Mouse (Mus musculus): ENCODE results near the gene Frem1. TPM values are rescaled to one million over a fixed set of nuclear protein-coding genes. Genes with fewer than 3 reads are reported as not detected.
A peak's percentile ranks its signal among the peaks of the same experiment; 100 is the strongest.

Frem1 gene
- polyA plus RNA-seq, 1 experiment from 2014 or later: 18.2 TPM

- H3K27me3 ChIP-seq (replicated peaks; ENCODE audit: control insufficient read depth, insufficient read depth, low read length): no peaks in the 10 kb centered on the region
- no peak overlapping the region for H3K4me2 ChIP-seq (ENCODE audit: low read length)
- no peaks in the 10 kb centered on the region for H3K9me3 ChIP-seq (ENCODE audit: control insufficient read depth, low read length)
- H3K9ac ChIP-seq (ENCODE audit: low read length): no peak overlapping the region
- H3K4me3 ChIP-seq (ENCODE audit: low read depth, low read length): no peak overlapping the region
- WGBS: 48% methylated on average over 2 of the region's 2 CpGs
- no peak overlapping the region for H3K27ac ChIP-seq (ENCODE audit: low read depth)
- DNase-seq (ENCODE audit: low spot score): no peak
- no peak for ATAC-seq (replicated peaks; ENCODE audit: low FRiP score, low TSS enrichment, low read depth)
- H3K4me1 ChIP-seq (replicated peaks; ENCODE audit: control insufficient read depth, insufficient read depth, low read length): no peaks in the 10 kb centered on the region
- no peaks in the 10 kb centered on the region for H3K36me3 ChIP-seq (ENCODE audit: control insufficient read depth, insufficient read depth, low read length)
These were observed 6.0 kb upstream of the Frem1 start for GRCm38 (mm10) chr4:83058182-83058581.

DNA sequence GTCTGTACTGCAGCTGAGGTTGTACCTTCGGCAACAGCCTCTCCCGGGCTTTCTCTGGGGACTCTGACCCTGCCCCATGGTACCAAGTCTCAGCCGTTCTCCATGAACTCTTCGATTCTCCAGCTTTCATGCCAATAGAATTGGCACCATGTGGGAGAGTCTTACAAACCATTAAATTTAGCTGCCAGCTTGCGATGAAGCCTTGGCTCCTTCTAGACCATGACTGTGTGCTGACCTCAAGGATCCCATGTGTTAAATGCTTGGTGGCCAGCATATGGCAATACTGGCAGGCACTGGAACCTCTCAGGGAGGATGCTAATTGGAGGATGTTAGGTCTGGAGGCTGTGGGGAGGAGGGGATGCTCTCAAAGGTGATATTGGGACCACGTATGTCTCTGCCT lies 4.4 kb upstream of the Frem1 start:
- WGBS: 92% methylated on average over 6 of the region's 6 CpGs
- no peak overlapping the region for H3K27ac ChIP-seq (ENCODE audit: low read depth)
- no peaks in the 10 kb centered on the region for H3K36me3 ChIP-seq (ENCODE audit: control insufficient read depth, insufficient read depth, low read length)
- no peak overlapping the region for H3K4me3 ChIP-seq (ENCODE audit: low read depth, low read length)
- H3K9ac ChIP-seq (ENCODE audit: low read length): no peak overlapping the region
- H3K9me3 ChIP-seq (ENCODE audit: control insufficient read depth, low read length): no peaks in the 10 kb centered on the region
- no peaks in the 10 kb centered on the region; the same call in 1 of the 2 replicates for H3K4me1 ChIP-seq (replicated peaks; ENCODE audit: control insufficient read depth, insufficient read depth, low read length)
- DNase-seq (ENCODE audit: low spot score): no peak
- no peak overlapping the region for H3K4me2 ChIP-seq (ENCODE audit: low read length)
- H3K27me3 ChIP-seq (replicated peaks; ENCODE audit: control insufficient read depth, insufficient read depth, low read length): no peaks in the 10 kb centered on the region
- no peak for ATAC-seq (replicated peaks; ENCODE audit: low FRiP score, low TSS enrichment, low read depth)

GRCm38 (mm10) chr4:83055444-83055843 lies 3.3 kb upstream of the Frem1 start:
- no peak overlapping the region for H3K4me2 ChIP-seq (ENCODE audit: low read length)

DNA sequence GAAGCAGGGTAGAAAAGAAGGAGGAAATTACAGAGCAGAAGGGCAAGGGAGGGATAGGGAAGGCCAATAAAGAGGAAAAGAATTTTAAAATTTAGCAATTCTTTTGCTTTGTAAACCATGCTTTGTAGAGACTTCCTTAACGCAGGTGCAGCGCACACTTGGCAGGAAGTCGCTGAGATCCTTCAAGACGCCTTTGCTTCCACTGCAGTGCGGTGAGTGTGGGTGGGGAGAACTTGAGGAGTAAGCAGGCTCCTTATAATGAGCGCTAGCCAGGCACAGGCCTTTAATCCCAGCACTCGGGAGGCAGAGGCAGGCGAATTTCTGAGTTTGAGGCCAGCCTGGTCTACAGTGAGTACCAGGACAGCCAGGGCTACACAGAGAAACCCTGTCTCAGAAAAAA lies 1.1 kb upstream of the Frem1 start:
- Histone ChIP-seq H3K4me1 (replicated peaks; ENCODE audit: control insufficient read depth, insufficient read depth, low read length) (peaks cover 14% of the 10 kb centered on the region), H3K4me3 (ENCODE audit: low read depth, low read length) (no peak overlapping the region), H3K27me3 (replicated peaks; ENCODE audit: control insufficient read depth, insufficient read depth, low read length) (no peaks in the 10 kb centered on the region), H3K4me2 (ENCODE audit: low read length) (no peak overlapping the region), H3K9me3 (ENCODE audit: control insufficient read depth, low read length) (no peaks in the 10 kb centered on the region), H3K36me3 (ENCODE audit: control insufficient read depth, insufficient read depth, low read length) (no peaks in the 10 kb centered on the region), H3K27ac (ENCODE audit: low read depth) (no peak overlapping the region), H3K9ac (ENCODE audit: low read length) (no peak overlapping the region)
- DNase-seq (ENCODE audit: low spot score) (no peak), ATAC-seq (replicated peaks; ENCODE audit: low FRiP score, low TSS enrichment, low read depth) (no peak)
- WGBS: 79% methylated on average over 8 of the region's 8 CpGs

More at GRCm38 (mm10) chr4:83055444-83055843, 3.3 kb upstream of the Frem1 start:
- ATAC-seq (replicated peaks; ENCODE audit: low FRiP score, low TSS enrichment, low read depth) (no peak), DNase-seq (ENCODE audit: low spot score) (no peak)
- Histone ChIP-seq H3K9ac (ENCODE audit: low read length) (no peak overlapping the region), H3K4me1 (replicated peaks; ENCODE audit: control insufficient read depth, insufficient read depth, low read length) (no peaks in the 10 kb centered on the region; the same call in 1 of the 2 replicates), H3K27ac (ENCODE audit: low read depth) (no peak overlapping the region), H3K4me3 (ENCODE audit: low read depth, low read length) (no peak overlapping the region), H3K27me3 (replicated peaks; ENCODE audit: control insufficient read depth, insufficient read depth, low read length) (no peaks in the 10 kb centered on the region), H3K36me3 (ENCODE audit: control insufficient read depth, insufficient read depth, low read length) (no peaks in the 10 kb centered on the region), H3K9me3 (ENCODE audit: control insufficient read depth, low read length) (no peaks in the 10 kb centered on the region)
- WGBS: 69% methylated on average over 2 of the region's 2 CpGs

DNA sequence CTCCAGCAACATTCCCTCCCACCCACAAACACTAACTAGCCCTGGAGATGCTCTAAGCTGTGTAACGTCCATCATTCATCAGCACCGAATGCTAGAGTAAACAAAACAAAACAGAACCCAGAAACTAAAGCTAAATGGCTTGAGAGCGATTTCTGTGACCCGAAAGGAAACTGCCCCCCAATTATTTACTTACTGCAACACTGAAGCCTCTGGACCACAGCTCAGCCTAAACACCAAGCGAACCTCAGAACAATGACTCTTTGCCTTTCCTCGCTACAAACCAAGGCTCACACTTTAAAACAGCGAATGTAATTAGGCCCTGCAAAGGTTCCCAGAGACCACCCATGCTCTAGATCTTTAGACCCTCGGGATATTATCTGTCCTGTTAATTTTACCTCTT lies 963 bp downstream of the Frem1 start:
- peak overlapping the region; percentile 51 for H3K4me2 ChIP-seq (ENCODE audit: low read length)
- no peaks in the 10 kb centered on the region for H3K9me3 ChIP-seq (ENCODE audit: control insufficient read depth, low read length)
- H3K4me3 ChIP-seq (ENCODE audit: low read depth, low read length): peak overlapping the region; percentile 44
- H3K4me1 ChIP-seq (replicated peaks; ENCODE audit: control insufficient read depth, insufficient read depth, low read length): peaks cover 26% of the 10 kb centered on the region
- H3K36me3 ChIP-seq (ENCODE audit: control insufficient read depth, insufficient read depth, low read length): no peaks in the 10 kb centered on the region
- WGBS: 12% methylated on average over 8 of the region's 8 CpGs
- H3K27ac ChIP-seq (ENCODE audit: low read depth): peak overlapping the region; percentile 81
- ATAC-seq (replicated peaks; ENCODE audit: low FRiP score, low TSS enrichment, low read depth) (no peak), DNase-seq (ENCODE audit: low spot score) (no peak)
- no peaks in the 10 kb centered on the region for H3K27me3 ChIP-seq (replicated peaks; ENCODE audit: control insufficient read depth, insufficient read depth, low read length)
- H3K9ac ChIP-seq (ENCODE audit: low read length): peak overlapping the region; percentile 47

DNA sequence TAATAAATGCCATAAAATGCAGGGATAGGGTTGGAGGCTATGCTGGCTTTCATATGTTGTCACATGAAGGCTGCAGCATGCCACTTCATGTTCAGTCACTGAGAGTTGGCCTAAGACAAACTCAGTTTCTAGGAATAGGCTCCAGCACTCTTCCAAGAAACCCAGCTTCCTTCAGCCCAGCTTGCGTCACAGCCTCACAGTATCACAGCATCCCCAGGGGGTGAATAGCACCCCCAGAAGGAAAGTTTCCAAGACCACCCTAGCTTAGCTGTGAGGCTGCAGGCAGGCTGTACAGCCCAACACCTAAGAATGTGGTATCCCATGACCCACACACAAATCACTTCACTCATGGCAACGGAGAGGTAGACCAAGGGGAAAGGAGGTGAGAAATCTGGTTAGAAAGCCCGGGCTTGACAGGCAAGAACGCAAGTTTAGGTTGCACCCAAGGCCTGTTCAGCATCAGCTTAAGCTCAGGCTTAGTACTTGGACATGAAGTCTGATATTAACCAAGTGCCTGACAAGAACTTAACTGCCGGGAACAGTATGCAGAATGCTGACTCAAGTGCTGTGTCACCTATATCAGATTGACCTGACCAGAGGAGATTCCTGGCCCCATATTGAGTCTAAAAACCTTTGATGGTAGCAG lies 1.9 kb downstream of the Frem1 start:
- DNase-seq (ENCODE audit: low spot score): peak; percentile 66
- ATAC-seq (replicated peaks; ENCODE audit: low FRiP score, low TSS enrichment, low read depth): no peak; the same call in 1 of the 2 replicates
- 35% methylated on average over 5 of the region's 5 CpGs for WGBS

DNA sequence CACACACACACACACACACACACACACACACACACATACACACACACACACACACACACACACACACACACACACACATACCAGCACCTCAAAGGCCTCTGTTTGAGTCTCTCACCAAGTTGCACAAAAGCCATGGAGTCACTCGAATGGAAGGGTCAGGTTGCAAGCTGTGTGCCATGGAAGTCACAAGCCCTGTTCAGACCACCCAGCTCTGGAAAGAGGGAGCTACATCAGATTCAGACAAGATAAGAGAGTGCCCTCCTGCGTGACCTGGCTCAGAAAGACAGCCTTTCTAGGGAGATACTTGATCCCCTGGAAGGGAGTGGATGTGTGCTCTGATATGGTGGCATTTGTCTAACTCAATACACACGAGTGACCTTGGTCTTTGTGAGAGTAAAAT lies 2.9 kb downstream of the Frem1 start:
- DNase-seq (ENCODE audit: low spot score) (no peak), ATAC-seq (replicated peaks; ENCODE audit: low FRiP score, low TSS enrichment, low read depth) (no peak)
- Histone ChIP-seq H3K4me2 (ENCODE audit: low read length) (peak overlapping the region; percentile 51), H3K4me3 (ENCODE audit: low read depth, low read length) (peak overlapping the region; percentile 44; the same call in 1 of the 2 replicates), H3K4me1 (replicated peaks; ENCODE audit: control insufficient read depth, insufficient read depth, low read length) (peaks cover 26% of the 10 kb centered on the region), H3K27me3 (replicated peaks; ENCODE audit: control insufficient read depth, insufficient read depth, low read length) (no peaks in the 10 kb centered on the region), H3K27ac (ENCODE audit: low read depth) (no peak overlapping the region), H3K36me3 (ENCODE audit: control insufficient read depth, insufficient read depth, low read length) (no peaks in the 10 kb centered on the region), H3K9me3 (ENCODE audit: control insufficient read depth, low read length) (no peaks in the 10 kb centered on the region), H3K9ac (ENCODE audit: low read length) (no peak overlapping the region)
- WGBS: 24% methylated on average over 3 of the region's 3 CpGs

More for the DNA sequence above, 1.9 kb downstream of the Frem1 start:
- Histone ChIP-seq H3K9me3 (ENCODE audit: control insufficient read depth, low read length) (no peaks in the 10 kb centered on the region), H3K4me3 (ENCODE audit: low read depth, low read length) (peak overlapping the region; percentile 44), H3K36me3 (ENCODE audit: control insufficient read depth, insufficient read depth, low read length) (no peaks in the 10 kb centered on the region), H3K27ac (ENCODE audit: low read depth) (peak overlapping the region; percentile 81), H3K27me3 (replicated peaks; ENCODE audit: control insufficient read depth, insufficient read depth, low read length) (no peaks in the 10 kb centered on the region), H3K4me1 (replicated peaks; ENCODE audit: control insufficient read depth, insufficient read depth, low read length) (peaks cover 26% of the 10 kb centered on the region), H3K9ac (ENCODE audit: low read length) (peak overlapping the region; percentile 47), H3K4me2 (ENCODE audit: low read length) (peak overlapping the region; percentile 51)

DNA sequence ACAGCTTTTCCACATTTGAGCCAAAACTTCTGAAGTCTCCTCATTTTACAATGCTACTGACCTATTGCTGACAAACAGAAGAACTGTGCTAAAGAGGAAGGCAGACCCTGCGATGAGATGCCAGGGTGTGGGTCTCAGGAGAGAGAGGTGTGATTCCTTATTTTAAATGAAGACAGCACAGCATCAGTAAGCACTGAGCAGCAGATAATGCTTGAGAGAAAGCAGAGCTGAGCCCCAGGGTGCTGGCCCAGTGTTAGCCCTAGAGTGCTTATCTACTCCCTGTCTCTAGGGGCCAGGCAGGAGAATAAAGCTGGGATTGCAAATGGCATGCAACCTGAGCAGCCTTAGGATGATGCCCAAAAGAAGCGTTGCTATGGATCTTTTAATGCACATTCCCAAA lies 3.6 kb downstream of the Frem1 start:
- Histone ChIP-seq H3K9me3 (ENCODE audit: control insufficient read depth, low read length) (no peaks in the 10 kb centered on the region), H3K27ac (ENCODE audit: low read depth) (0 out of 2 replicates have a peak overlapping the region, but pooled peaks have one; percentile 1), H3K9ac (ENCODE audit: low read length) (no peak overlapping the region), H3K4me2 (ENCODE audit: low read length) (peak overlapping the region; percentile 51), H3K4me1 (replicated peaks; ENCODE audit: control insufficient read depth, insufficient read depth, low read length) (peaks cover 26% of the 10 kb centered on the region), H3K4me3 (ENCODE audit: low read depth, low read length) (no peak overlapping the region), H3K27me3 (replicated peaks; ENCODE audit: control insufficient read depth, insufficient read depth, low read length) (no peaks in the 10 kb centered on the region), H3K36me3 (ENCODE audit: control insufficient read depth, insufficient read depth, low read length) (no peaks in the 10 kb centered on the region)
- ATAC-seq (replicated peaks; ENCODE audit: low FRiP score, low TSS enrichment, low read depth): no peak
- no peak for DNase-seq (ENCODE audit: low spot score)
- WGBS: 12% methylated on average over 2 of the region's 2 CpGs

DNA sequence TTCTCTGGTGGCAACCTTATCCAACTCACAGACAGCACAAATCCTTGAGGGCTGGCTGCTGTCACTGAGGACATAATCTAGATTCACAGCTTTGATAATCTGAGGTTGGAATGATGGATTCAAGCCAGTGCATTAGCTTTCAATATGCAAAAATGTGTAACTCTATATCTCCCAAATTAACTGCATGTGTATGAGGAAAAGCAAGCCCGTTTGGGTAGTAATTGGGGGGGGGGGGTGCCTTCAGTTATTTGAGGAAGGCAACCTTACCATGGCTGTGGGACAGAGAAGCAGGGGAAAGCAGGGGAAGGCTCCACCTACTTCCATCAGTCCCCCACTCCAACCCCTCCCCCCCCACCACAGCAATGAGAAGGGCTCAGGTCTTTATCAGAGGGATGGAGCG lies 5.3 kb downstream of the Frem1 start:
- Histone ChIP-seq H3K27ac (ENCODE audit: low read depth) (no peak overlapping the region), H3K36me3 (ENCODE audit: control insufficient read depth, insufficient read depth, low read length) (no peaks in the 10 kb centered on the region), H3K9me3 (ENCODE audit: control insufficient read depth, low read length) (no peaks in the 10 kb centered on the region), H3K4me3 (ENCODE audit: low read depth, low read length) (no peak overlapping the region), H3K4me2 (ENCODE audit: low read length) (no peak overlapping the region), H3K9ac (ENCODE audit: low read length) (no peak overlapping the region), H3K4me1 (replicated peaks; ENCODE audit: control insufficient read depth, insufficient read depth, low read length) (peaks cover 26% of the 10 kb centered on the region), H3K27me3 (replicated peaks; ENCODE audit: control insufficient read depth, insufficient read depth, low read length) (no peaks in the 10 kb centered on the region)
- DNase-seq (ENCODE audit: low spot score) (no peak), ATAC-seq (replicated peaks; ENCODE audit: low FRiP score, low TSS enrichment, low read depth) (no peak)
- WGBS: 45% methylated on average over 2 of the region's 2 CpGs

Data from intestine, embryonic 14.5 days (tissue).